Mouse (Mus musculus) midbrain, embryonic 14.5 days (tissue): Measurements from ENCODE around the gene Hsd3b1. TPM values are rescaled to one million over a fixed set of nuclear protein-coding genes. Genes with fewer than 3 reads are reported as not detected.
"Not testable (repeated sequence)": the region's sequence is repeated elsewhere in the genome, so short reads cannot be mapped to it uniquely, and the experiment has no call there.

ENCODE experiments used
- ATAC-seq: fragments of 200-750 bp; cut with Nextera tagmentation; 2 replicates; pipeline ENCODE4 v1.8.0; 2017; ENCODE audit warnings: moderate number of reproducible peaks, moderate library complexity; ENCODE audit not compliant: low FRiP score, low TSS enrichment
- DNase-seq: peaks from one replicate; pipeline ENCODE4 v3.0.0-alpha.2; 2015
- H3K27ac ChIP-seq: fragments of 300-500 bp; sonication (generic); replicated peaks from 2 replicates; pipeline ENCODE4 v1.5.1; 2014; ENCODE audit warnings: mild to moderate bottlenecking, low read depth, low read length, moderate library complexity
- H3K27me3 ChIP-seq: fragments of 300-500 bp; sonication (generic); 2 replicates; pipeline ENCODE4 v1.6.1; 2014; ENCODE audit warnings: low read length, control low read depth, mixed read lengths; ENCODE audit not compliant: control insufficient read depth, insufficient read depth
- H3K36me3 ChIP-seq: fragments of 300-500 bp; sonication (generic); 2 replicates; pipeline ENCODE4 v1.6.1; 2014; ENCODE audit warnings: low read length, control low read depth; ENCODE audit not compliant: control insufficient read depth, insufficient read depth
- H3K4me1 ChIP-seq: fragments of 300-500 bp; sonication (generic); 2 replicates; pipeline ENCODE4 v1.6.1; 2014; ENCODE audit warnings: mild to moderate bottlenecking, antibody characterized with exemption, low read length, control low read depth; ENCODE audit not compliant: control insufficient read depth, insufficient read depth
- H3K4me2 ChIP-seq: fragments of 300-500 bp; sonication (generic); 2 replicates; pipeline ENCODE4 v1.6.1; 2014; ENCODE audit warnings: mild to moderate bottlenecking, low read length, moderate library complexity
- H3K4me3 ChIP-seq: fragments of 300-500 bp; sonication (generic); replicated peaks from 2 replicates; pipeline ENCODE4 v1.5.1; 2014; ENCODE audit warnings: low read depth, low read length
- H3K9ac ChIP-seq: fragments of 300-500 bp; sonication (generic); replicated peaks from 2 replicates; pipeline ENCODE4 v1.6.1; 2014; ENCODE audit warnings: mild to moderate bottlenecking, low read length, moderate library complexity
- H3K9me3 ChIP-seq: fragments of 300-500 bp; sonication (generic); 2 replicates; pipeline ENCODE4 v1.6.1; 2016; ENCODE audit warnings: low read length, control low read depth, mixed read lengths; ENCODE audit not compliant: control insufficient read depth
- WGBS: fragments of 180-500 bp; shearing (Covaris S2); extraction: QIAGEN DNeasy Blood & Tissue Kit; methylation state at CpG from one replicate; pipeline ENCODE4 v1.1.7; 2014; 5-methylcytosine and 5-hydroxymethylcytosine counted together
- polyA plus RNA-seq: library from polyadenylated mRNA; unstranded; fragments of >200 nt; fragmentation: Nextera tagmentation; extraction: Ambion mirVana; gene quantifications from 2 replicates; pipeline ENCODE4 v1.2.1, GENCODE M21; 2014

Gene Hsd3b1
- polyA plus RNA-seq, 1 experiment from 2014 or later: 0.29 TPM

GRCm38 (mm10) chr3:98848898-98849297 lies 10.7 kb downstream of the Hsd3b1 start:
- no peak overlapping the region for H3K4me2 ChIP-seq
- DNase-seq (no peak), ATAC-seq (no peak)
- no peaks in the 10 kb centered on the region for H3K9me3 ChIP-seq
- no peaks in the 10 kb centered on the region for H3K4me1 ChIP-seq
- H3K27ac ChIP-seq: no peak overlapping the region
- H3K4me3 ChIP-seq: no peak overlapping the region
- H3K27me3 ChIP-seq: no peaks in the 10 kb centered on the region
- WGBS: 95% methylated on average over 1 of the region's 1 CpGs
- H3K36me3 ChIP-seq: no peaks in the 10 kb centered on the region
- no peak overlapping the region for H3K9ac ChIP-seq

GRCm38 (mm10) chr3:98814101-98814670 lies 45.4 kb downstream of the Hsd3b1 start, which contains the start of gene Hsd3b6:
TSS of gene Hsd3b6 (minus strand) at chr3:98814443.
- 80% methylated on average over 6 of the region's 6 CpGs for whole genome bisulfite sequencing
- Histone ChIP-seq H3K9ac (no peak within 1 kb of the TSS), H3K4me2 (no peak within 1 kb of the TSS), H3K9me3 (no peaks in the 10 kb centered on the region), H3K27ac (no peak within 1 kb of the TSS), H3K4me3 (no peak within 1 kb of the TSS), H3K27me3 (no peaks in the 10 kb centered on the region), H3K4me1 (no peaks in the 10 kb centered on the region), H3K36me3 (no peaks in the 10 kb centered on the region)
- ATAC-seq (no peak), DNase-seq (no peak)

- DNase-seq, H3K9me3 ChIP-seq, H3K27me3 ChIP-seq, H3K4me1 ChIP-seq, H3K4me3 ChIP-seq, H3K36me3 ChIP-seq, H3K4me2 ChIP-seq, H3K27ac ChIP-seq, H3K9ac ChIP-seq, ATAC-seq: not testable (repeated sequence)
- WGBS: 92% methylated on average over 5 of the region's 6 CpGs
Measured at GRCm38 (mm10) chr3:98812653-98813052, 46.9 kb downstream of the Hsd3b1 start.

- not testable (repeated sequence) for H3K27ac ChIP-seq, H3K9ac ChIP-seq, H3K4me2 ChIP-seq, H3K27me3 ChIP-seq, H3K4me3 ChIP-seq, H3K4me1 ChIP-seq, H3K9me3 ChIP-seq, H3K36me3 ChIP-seq, DNase-seq, ATAC-seq
- WGBS: 69% methylated on average over 3 of the region's 3 CpGs
Measured at GRCm38 (mm10) chr3:98805032-98805431, 54.6 kb downstream of the Hsd3b1 start.

Other genes starting within 250 kb of the Hsd3b1 start
- gene Hsd3b5, start 229.5 kb downstream of the Hsd3b1 start, polyA plus RNA-seq: not detected in 2 replicates
- not detected in 2 replicates for gene Hsd3b2, start 135.3 kb downstream of the Hsd3b1 start, polyA plus RNA-seq
- gene Hsd3b3, start 96.7 kb downstream of the Hsd3b1 start, polyA plus RNA-seq: 0.45 and 0.57 TPM in 2 replicates
- gene Hsd3b6, start 45.4 kb downstream of the Hsd3b1 start, polyA plus RNA-seq: 0.78 and 1.4 TPM in 2 replicates
- not detected in 2 replicates for gene Hao2, start 33.4 kb upstream of the Hsd3b1 start, polyA plus RNA-seq